Mouse (Mus musculus) left cerebral cortex, postnatal 25 days (tissue): ENCODE measurements around the gene Ralgds. TPM values are rescaled to one million over a fixed set of nuclear protein-coding genes. Genes with fewer than 3 reads are reported as not detected.

Experiments
- DNase-seq, 2 experiments: peaks; one replicate each; pipeline ENCODE4 v3.0.0; 2022; ENCODE audit warnings: low spot score in 2 of 2, mixed read lengths in 1 of 2
- intact Hi-C: fragments of 180-260 bp; cut with DNase I; formaldehyde crosslinking; loops from one replicate; pipeline ENCODE4 v1.15.1; 2025
- total RNA-seq, 2 experiments: library from RNA; stranded (reverse); gene quantifications; 2 replicates each; pipeline ENCODE4 v1.2.3; 2021

Gene Ralgds
- total RNA-seq, 2 experiments from 2014 or later = 86.4 to 92.7 TPM

- no peak for DNase-seq
- intact Hi-C loops = no loop called here
Observed at GRCm38 (mm10) chr2:28527436-28528353, 14.8 kb downstream of the Ralgds start.

- intact Hi-C loops = no loop called here
- DNase-seq = no peak
Observed at GRCm38 (mm10) chr2:28528354-28528730, 15.4 kb downstream of the Ralgds start.

GRCm38 (mm10) chr2:28529856-28530255 is 16.9 kb downstream of the Ralgds start:
- no peak for DNase-seq
- intact Hi-C loops = no loop called here

GRCm38 (mm10) chr2:28530311-28530710 is 17.4 kb downstream of the Ralgds start:
- DNase-seq = no peak

GRCm38 (mm10) chr2:28532938-28533771 is 20.2 kb downstream of the Ralgds start:
- intact Hi-C loops = loop anchor here (1.0 kb wide), 1 partner anchor 10 kb away; no protein-coding TSS in a partner anchor
- peak; percentile 87 to 94 for DNase-seq

More at GRCm38 (mm10) chr2:28530311-28530710, 17.4 kb downstream of the Ralgds start:
- intact Hi-C loops = no loop called here

- intact Hi-C loops = loop anchor here (1.0 kb wide), 1 partner anchor 11 kb away; no protein-coding TSS in a partner anchor
- DNase-seq = no peak
Observed at GRCm38 (mm10) chr2:28533901-28534435, 21.0 kb downstream of the Ralgds start.

- DNase-seq = no peak
- intact Hi-C loops = no loop called here
Observed at GRCm38 (mm10) chr2:28534436-28535262, 21.7 kb downstream of the Ralgds start.

- DNase-seq = no peak
- intact Hi-C loops = no loop called here
Observed at GRCm38 (mm10) chr2:28535263-28535540, 22.3 kb downstream of the Ralgds start.

GRCm38 (mm10) chr2:28535650-28536049 is 22.7 kb downstream of the Ralgds start:
- peak in 1 of 2 experiments; percentile 78 for DNase-seq
- intact Hi-C loops = no loop called here

- DNase-seq = no peak
- intact Hi-C loops = no loop called here
Observed at GRCm38 (mm10) chr2:28536166-28536565, 23.2 kb downstream of the Ralgds start.

GRCm38 (mm10) chr2:28536766-28537633 is 24.1 kb downstream of the Ralgds start:
- no peak for DNase-seq
- intact Hi-C loops = no loop called here

GRCm38 (mm10) chr2:28537634-28537920 is 24.7 kb downstream of the Ralgds start:
- intact Hi-C loops = no loop called here
- no peak for DNase-seq

- intact Hi-C loops = no loop called here
- no peak for DNase-seq
Observed at GRCm38 (mm10) chr2:28537995-28538816, 25.3 kb downstream of the Ralgds start.

GRCm38 (mm10) chr2:28538817-28539128 is 25.8 kb downstream of the Ralgds start:
- intact Hi-C loops = no loop called here
- no peak for DNase-seq

- peak; percentile 64 to 75 for DNase-seq
- intact Hi-C loops = no loop called here
Observed at GRCm38 (mm10) chr2:28539206-28539605, 26.3 kb downstream of the Ralgds start.

GRCm38 (mm10) chr2:28539949-28540348 is 27.0 kb downstream of the Ralgds start:
- DNase-seq = no peak
- intact Hi-C loops = no loop called here

- DNase-seq = no peak
- intact Hi-C loops = no loop called here
Observed at GRCm38 (mm10) chr2:28540587-28541227, 27.8 kb downstream of the Ralgds start.

- DNase-seq = peak in 1 of 2 experiments; percentile 65
- intact Hi-C loops = no loop called here
Observed at GRCm38 (mm10) chr2:28543894-28544293, 31.0 kb downstream of the Ralgds start.
